Mouse (Mus musculus): ENCODE data around the gene Slain2.

The Slain2 gene

GRCm38 (mm10) chr5:72901866-72902265 is 12.2 kb upstream of the Slain2 start:
- no peak for DNase-seq (ENCODE audit: low read depth, low spot score)

GRCm38 (mm10) chr5:72902312-72902711 is 11.8 kb upstream of the Slain2 start:
- DNase-seq (ENCODE audit: low read depth, low spot score), result no peak

GRCm38 (mm10) chr5:72902876-72903516 is 11.1 kb upstream of the Slain2 start:
- DNase-seq (ENCODE audit: low read depth, low spot score), result no peak

- DNase-seq (ENCODE audit: low read depth, low spot score), result no peak
Observed at GRCm38 (mm10) chr5:72904903-72905790, 9.0 kb upstream of the Slain2 start.

GRCm38 (mm10) chr5:72907402-72907801 is 6.7 kb upstream of the Slain2 start:
- no peak for DNase-seq (ENCODE audit: low read depth, low spot score)

- no peak for DNase-seq (ENCODE audit: low read depth, low spot score)
Observed at GRCm38 (mm10) chr5:72908324-72908936, 5.7 kb upstream of the Slain2 start.

GRCm38 (mm10) chr5:72909363-72909762 is 4.7 kb upstream of the Slain2 start:
- DNase-seq (ENCODE audit: low read depth, low spot score), result no peak

- DNase-seq (ENCODE audit: low read depth, low spot score), result no peak
Observed at GRCm38 (mm10) chr5:72910373-72910772, 3.7 kb upstream of the Slain2 start.

GRCm38 (mm10) chr5:72911284-72911683 is 2.8 kb upstream of the Slain2 start:
- no peak for DNase-seq (ENCODE audit: low read depth, low spot score)

GRCm38 (mm10) chr5:72914633-72915561 is 793 bp downstream of the Slain2 start:
- DNase-seq (ENCODE audit: low read depth, low spot score), result no peak

GRCm38 (mm10) chr5:72916048-72916447 is 1.9 kb downstream of the Slain2 start:
- no peak for DNase-seq (ENCODE audit: low read depth, low spot score)

GRCm38 (mm10) chr5:72916851-72917250 is 2.7 kb downstream of the Slain2 start:
- DNase-seq (ENCODE audit: low read depth, low spot score), result peak; percentile 59

- DNase-seq (ENCODE audit: low read depth, low spot score), result no peak
Observed at GRCm38 (mm10) chr5:72920416-72920815, 6.3 kb downstream of the Slain2 start.

- DNase-seq (ENCODE audit: low read depth, low spot score), result no peak
Observed at GRCm38 (mm10) chr5:72921171-72921570, 7.1 kb downstream of the Slain2 start.

GRCm38 (mm10) chr5:72922796-72923195 is 8.7 kb downstream of the Slain2 start:
- no peak for DNase-seq (ENCODE audit: low read depth, low spot score)

- DNase-seq (ENCODE audit: low read depth, low spot score), result no peak
Observed at GRCm38 (mm10) chr5:72927074-72927473, 13.0 kb downstream of the Slain2 start.

GRCm38 (mm10) chr5:72933026-72933675 is 19.0 kb downstream of the Slain2 start:
- DNase-seq (ENCODE audit: low read depth, low spot score), result no peak

- DNase-seq (ENCODE audit: low read depth, low spot score), result peak; percentile 71
Observed at GRCm38 (mm10) chr5:72938421-72938820, 24.3 kb downstream of the Slain2 start.

GRCm38 (mm10) chr5:72939311-72939710 is 25.2 kb downstream of the Slain2 start:
- DNase-seq (ENCODE audit: low read depth, low spot score), result no peak

GRCm38 (mm10) chr5:72940906-72941432 is 26.9 kb downstream of the Slain2 start:
- peak; percentile 48 for DNase-seq (ENCODE audit: low read depth, low spot score)

GRCm38 (mm10) chr5:72948136-72948535 is 34.0 kb downstream of the Slain2 start:
- no peak for DNase-seq (ENCODE audit: low read depth, low spot score)

Data from CD4-positive helper T cell, adult 2 months (primary cell).